Mouse (Mus musculus): ENCODE results near the gene Olfr576. TPM values are rescaled to one million over a fixed set of nuclear protein-coding genes. Genes with fewer than 3 reads are reported as not detected.
A peak's percentile ranks its signal among the peaks of the same experiment; 100 is the strongest.

Gene Olfr576
- polyA plus RNA-seq (2015; fragmentation: Nextera tagmentation; extraction: Ambion mirVana): not detected in 2 replicates

GRCm38 (mm10) chr7:102962360-102962759 lies at the start of gene Olfr576:
Olfr576 (plus strand) TSS chr7:102962660.
- no peaks in the 10 kb centered on the region for H3K27me3 ChIP-seq (ENCODE audit: control insufficient read depth, insufficient read depth, low read length)
- no peak within 1 kb of the TSS for H3K4me3 ChIP-seq (ENCODE audit: low read length)
- no peak within 1 kb of the TSS for H3K4me2 ChIP-seq (ENCODE audit: low read depth, low read length)
- H3K27ac ChIP-seq (ENCODE audit: low read length): no peak within 1 kb of the TSS
- H3K9me3 ChIP-seq (replicated peaks; ENCODE audit: control insufficient read depth, low read length): no peaks in the 10 kb centered on the region
- no peak for ATAC-seq (replicated peaks; ENCODE audit: extremely low read depth, insufficient read depth, low FRiP score)
- H3K36me3 ChIP-seq (ENCODE audit: control insufficient read depth, insufficient read depth): no peaks in the 10 kb centered on the region
- H3K4me1 ChIP-seq (ENCODE audit: control insufficient read depth, insufficient read depth, low read length): no peaks in the 10 kb centered on the region
- no peak within 1 kb of the TSS for H3K9ac ChIP-seq (ENCODE audit: low read length)
- 17% methylated on average over 2 of the region's 2 CpGs for WGBS

GRCm38 (mm10) chr7:102915261-102915660 lies 47.2 kb upstream of the Olfr576 start:
- H3K4me3 ChIP-seq (ENCODE audit: low read length): no peak overlapping the region
- H3K4me1 ChIP-seq (ENCODE audit: control insufficient read depth, insufficient read depth, low read length): 0 out of 2 replicates have a peak, but pooled peaks cover 2% of the 10 kb centered on the region
- H3K4me2 ChIP-seq (ENCODE audit: low read depth, low read length): no peak overlapping the region
- H3K36me3 ChIP-seq (ENCODE audit: control insufficient read depth, insufficient read depth): no peaks in the 10 kb centered on the region
- H3K9ac ChIP-seq (ENCODE audit: low read length): no peak overlapping the region
- no peak overlapping the region for H3K27ac ChIP-seq (ENCODE audit: low read length)
- 31% methylated on average over 1 of the region's 1 CpGs for WGBS
- ATAC-seq (replicated peaks; ENCODE audit: extremely low read depth, insufficient read depth, low FRiP score): no peak
- no peaks in the 10 kb centered on the region for H3K27me3 ChIP-seq (ENCODE audit: control insufficient read depth, insufficient read depth, low read length)
- no peaks in the 10 kb centered on the region for H3K9me3 ChIP-seq (replicated peaks; ENCODE audit: control insufficient read depth, low read length)

GRCm38 (mm10) chr7:102916405-102916804 lies 46.1 kb upstream of the Olfr576 start:
- WGBS: 35% methylated on average over 5 of the region's 5 CpGs
- Histone ChIP-seq H3K4me3 (ENCODE audit: low read length) (no peak overlapping the region), H3K4me1 (ENCODE audit: control insufficient read depth, insufficient read depth, low read length) (0 out of 2 replicates have a peak, but pooled peaks cover 2% of the 10 kb centered on the region), H3K36me3 (ENCODE audit: control insufficient read depth, insufficient read depth) (no peaks in the 10 kb centered on the region), H3K27me3 (ENCODE audit: control insufficient read depth, insufficient read depth, low read length) (no peaks in the 10 kb centered on the region), H3K9ac (ENCODE audit: low read length) (no peak overlapping the region), H3K4me2 (ENCODE audit: low read depth, low read length) (no peak overlapping the region), H3K9me3 (replicated peaks; ENCODE audit: control insufficient read depth, low read length) (no peaks in the 10 kb centered on the region), H3K27ac (ENCODE audit: low read length) (no peak overlapping the region)
- ATAC-seq (replicated peaks; ENCODE audit: extremely low read depth, insufficient read depth, low FRiP score): peak; percentile 41; the same call in 1 of the 2 replicates

- H3K9ac ChIP-seq (ENCODE audit: low read length): no peak within 1 kb of the TSS
- no peaks in the 10 kb centered on the region for H3K36me3 ChIP-seq (ENCODE audit: control insufficient read depth, insufficient read depth)
- no peak for ATAC-seq (replicated peaks; ENCODE audit: extremely low read depth, insufficient read depth, low FRiP score)
- H3K27ac ChIP-seq (ENCODE audit: low read length): no peak within 1 kb of the TSS
- H3K9me3 ChIP-seq (replicated peaks; ENCODE audit: control insufficient read depth, low read length): no peaks in the 10 kb centered on the region
- H3K27me3 ChIP-seq (ENCODE audit: control insufficient read depth, insufficient read depth, low read length): no peaks in the 10 kb centered on the region
- 66% methylated on average over 4 of the region's 4 CpGs for WGBS
- no peak within 1 kb of the TSS for H3K4me2 ChIP-seq (ENCODE audit: low read depth, low read length)
- no peak within 1 kb of the TSS for H3K4me3 ChIP-seq (ENCODE audit: low read length)
- 0 out of 2 replicates have a peak, but pooled peaks cover 2% of the 10 kb centered on the region for H3K4me1 ChIP-seq (ENCODE audit: control insufficient read depth, insufficient read depth, low read length)
Observed at GRCm38 (mm10) chr7:102917032-102917875, 45.2 kb upstream of the Olfr576 start, which contains the start of gene Olfr571. Olfr571 (minus strand) TSS chr7:102917536.

- peak; percentile 49; the same call in 1 of the 2 replicates for ATAC-seq (replicated peaks; ENCODE audit: extremely low read depth, insufficient read depth, low FRiP score)
- H3K4me1 ChIP-seq (ENCODE audit: control insufficient read depth, insufficient read depth, low read length): 0 out of 2 replicates have a peak, but pooled peaks cover 2% of the 10 kb centered on the region
- no peaks in the 10 kb centered on the region for H3K36me3 ChIP-seq (ENCODE audit: control insufficient read depth, insufficient read depth)
- H3K4me2 ChIP-seq (ENCODE audit: low read depth, low read length): no peak overlapping the region
- no peak overlapping the region for H3K9ac ChIP-seq (ENCODE audit: low read length)
- H3K9me3 ChIP-seq (replicated peaks; ENCODE audit: control insufficient read depth, low read length): no peaks in the 10 kb centered on the region
- H3K27ac ChIP-seq (ENCODE audit: low read length): no peak overlapping the region
- no peak overlapping the region for H3K4me3 ChIP-seq (ENCODE audit: low read length)
- WGBS: 8% methylated on average over 1 of the region's 1 CpGs
- no peaks in the 10 kb centered on the region for H3K27me3 ChIP-seq (ENCODE audit: control insufficient read depth, insufficient read depth, low read length)
Observed at GRCm38 (mm10) chr7:102919632-102920031, 42.8 kb upstream of the Olfr576 start.

GRCm38 (mm10) chr7:102924109-102924508 lies 38.4 kb upstream of the Olfr576 start, which contains the start of gene Olfr572:
Olfr572 (plus strand) TSS chr7:102924409.
- no peak for ATAC-seq (replicated peaks; ENCODE audit: extremely low read depth, insufficient read depth, low FRiP score)
- H3K4me2 ChIP-seq (ENCODE audit: low read depth, low read length): no peak within 1 kb of the TSS

GRCm38 (mm10) chr7:102927105-102927504 lies 35.4 kb upstream of the Olfr576 start:
- no peaks in the 10 kb centered on the region for H3K4me1 ChIP-seq (ENCODE audit: control insufficient read depth, insufficient read depth, low read length)
- 65% methylated on average over 3 of the region's 3 CpGs for WGBS
- no peaks in the 10 kb centered on the region for H3K9me3 ChIP-seq (replicated peaks; ENCODE audit: control insufficient read depth, low read length)
- H3K27me3 ChIP-seq (ENCODE audit: control insufficient read depth, insufficient read depth, low read length): no peaks in the 10 kb centered on the region
- no peak for ATAC-seq (replicated peaks; ENCODE audit: extremely low read depth, insufficient read depth, low FRiP score)
- no peaks in the 10 kb centered on the region for H3K36me3 ChIP-seq (ENCODE audit: control insufficient read depth, insufficient read depth)
- H3K4me3 ChIP-seq (ENCODE audit: low read length): no peak overlapping the region
- H3K9ac ChIP-seq (ENCODE audit: low read length): no peak overlapping the region
- H3K4me2 ChIP-seq (ENCODE audit: low read depth, low read length): no peak overlapping the region
- no peak overlapping the region for H3K27ac ChIP-seq (ENCODE audit: low read length)

More at GRCm38 (mm10) chr7:102924109-102924508, 38.4 kb upstream of the Olfr576 start, which contains the start of gene Olfr572:
- no peaks in the 10 kb centered on the region for H3K27me3 ChIP-seq (ENCODE audit: control insufficient read depth, insufficient read depth, low read length)
- no peak within 1 kb of the TSS for H3K27ac ChIP-seq (ENCODE audit: low read length)
- no peaks in the 10 kb centered on the region for H3K9me3 ChIP-seq (replicated peaks; ENCODE audit: control insufficient read depth, low read length)
- no peak within 1 kb of the TSS for H3K9ac ChIP-seq (ENCODE audit: low read length)
- no peak within 1 kb of the TSS for H3K4me3 ChIP-seq (ENCODE audit: low read length)
- WGBS: 50% methylated on average over 1 of the region's 1 CpGs
- H3K36me3 ChIP-seq (ENCODE audit: control insufficient read depth, insufficient read depth): no peaks in the 10 kb centered on the region
- no peaks in the 10 kb centered on the region for H3K4me1 ChIP-seq (ENCODE audit: control insufficient read depth, insufficient read depth, low read length)

GRCm38 (mm10) chr7:102942475-102942874 lies 20.0 kb upstream of the Olfr576 start, which contains the start of gene Olfr573-ps1:
Olfr573-ps1 (minus strand) TSS chr7:102942575.
- H3K4me1 ChIP-seq (ENCODE audit: control insufficient read depth, insufficient read depth, low read length): no peaks in the 10 kb centered on the region
- ATAC-seq (replicated peaks; ENCODE audit: extremely low read depth, insufficient read depth, low FRiP score): no peak
- no peak within 1 kb of the TSS for H3K27ac ChIP-seq (ENCODE audit: low read length)
- no peaks in the 10 kb centered on the region for H3K9me3 ChIP-seq (replicated peaks; ENCODE audit: control insufficient read depth, low read length)
- H3K4me2 ChIP-seq (ENCODE audit: low read depth, low read length): no peak within 1 kb of the TSS
- no peak within 1 kb of the TSS for H3K4me3 ChIP-seq (ENCODE audit: low read length)
- H3K27me3 ChIP-seq (ENCODE audit: control insufficient read depth, insufficient read depth, low read length): no peaks in the 10 kb centered on the region
- WGBS: 87% methylated on average over 2 of the region's 2 CpGs
- no peak within 1 kb of the TSS for H3K9ac ChIP-seq (ENCODE audit: low read length)
- no peaks in the 10 kb centered on the region for H3K36me3 ChIP-seq (ENCODE audit: control insufficient read depth, insufficient read depth)

GRCm38 (mm10) chr7:102943417-102943816 lies 19.0 kb upstream of the Olfr576 start:
- H3K4me1 ChIP-seq (ENCODE audit: control insufficient read depth, insufficient read depth, low read length): no peaks in the 10 kb centered on the region
- no peak for ATAC-seq (replicated peaks; ENCODE audit: extremely low read depth, insufficient read depth, low FRiP score)
- H3K27ac ChIP-seq (ENCODE audit: low read length): no peak overlapping the region
- H3K9ac ChIP-seq (ENCODE audit: low read length): no peak overlapping the region
- H3K4me3 ChIP-seq (ENCODE audit: low read length): no peak overlapping the region
- no peaks in the 10 kb centered on the region for H3K27me3 ChIP-seq (ENCODE audit: control insufficient read depth, insufficient read depth, low read length)
- 82% methylated on average over 1 of the region's 1 CpGs for WGBS
- H3K9me3 ChIP-seq (replicated peaks; ENCODE audit: control insufficient read depth, low read length): no peaks in the 10 kb centered on the region
- H3K4me2 ChIP-seq (ENCODE audit: low read depth, low read length): no peak overlapping the region
- H3K36me3 ChIP-seq (ENCODE audit: control insufficient read depth, insufficient read depth): no peaks in the 10 kb centered on the region

Measured in heart, embryonic 16.5 days (tissue).